Mouse (Mus musculus) Muller cell, postnatal 12 days (primary cell): Measurements from ENCODE around the gene Susd4.

Experiments
- DNase-seq: peaks from one replicate; pipeline ENCODE4 v3.0.0-alpha.2; 2015; ENCODE audit errors: inconsistent ontology term

Susd4 gene

GRCm38 (mm10) chr1:182787030-182787429 lies 23.4 kb downstream of the Susd4 start:
- DNase-seq: no peak

DNA sequence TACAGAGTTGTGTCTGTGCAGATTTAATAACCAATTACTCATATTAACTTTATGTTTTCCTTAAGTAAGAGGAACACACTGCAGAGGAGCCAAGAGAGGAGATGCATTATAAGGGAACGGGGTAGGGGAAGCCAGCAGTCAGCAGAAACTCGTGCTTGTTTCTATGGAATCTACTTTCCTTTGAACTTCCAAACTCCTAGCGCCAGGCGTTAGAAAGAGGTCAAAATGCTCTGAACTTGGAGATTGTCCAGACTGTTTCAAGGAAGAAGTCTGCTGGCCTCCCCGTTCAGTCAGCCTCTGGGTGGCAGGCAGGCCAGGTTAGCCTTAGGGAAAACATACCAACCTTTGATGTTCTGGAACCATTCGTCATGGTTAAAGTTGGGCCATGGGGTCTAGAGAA lies 25.2 kb downstream of the Susd4 start:
- no peak for DNase-seq

DNA sequence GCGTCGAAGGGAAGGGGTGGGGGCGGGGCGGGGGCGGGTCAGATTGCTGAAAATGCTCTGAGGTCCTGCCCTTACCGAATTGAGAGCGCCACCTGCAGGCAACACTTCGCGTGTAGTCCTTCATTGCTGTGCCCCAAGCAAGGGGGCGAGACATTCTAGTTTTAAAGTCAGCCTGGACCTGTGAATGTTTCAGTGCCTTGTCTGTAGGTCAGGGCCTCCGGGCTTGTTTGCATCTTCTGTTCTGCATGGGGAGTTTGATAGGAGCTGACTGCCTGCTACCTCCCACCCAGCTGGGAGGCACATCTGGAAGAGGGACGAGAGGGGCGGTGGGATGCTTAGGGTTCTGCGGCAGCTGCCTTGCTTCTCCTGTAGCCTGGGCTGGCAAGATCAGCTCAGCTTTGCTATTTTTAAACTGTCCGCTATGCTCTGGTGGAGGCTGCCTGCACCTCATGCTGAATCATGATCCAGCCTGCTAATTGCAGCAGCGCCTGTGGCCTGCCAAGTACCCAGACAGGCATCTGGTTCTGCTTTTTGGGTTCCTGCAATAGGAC lies 28.9 kb downstream of the Susd4 start:
- peak; percentile 43 for DNase-seq

GRCm38 (mm10) chr1:182794221-182794620 lies 30.6 kb downstream of the Susd4 start:
- DNase-seq: no peak

- DNase-seq: no peak
Measured at GRCm38 (mm10) chr1:182794628-182795027, 31.0 kb downstream of the Susd4 start.

DNA sequence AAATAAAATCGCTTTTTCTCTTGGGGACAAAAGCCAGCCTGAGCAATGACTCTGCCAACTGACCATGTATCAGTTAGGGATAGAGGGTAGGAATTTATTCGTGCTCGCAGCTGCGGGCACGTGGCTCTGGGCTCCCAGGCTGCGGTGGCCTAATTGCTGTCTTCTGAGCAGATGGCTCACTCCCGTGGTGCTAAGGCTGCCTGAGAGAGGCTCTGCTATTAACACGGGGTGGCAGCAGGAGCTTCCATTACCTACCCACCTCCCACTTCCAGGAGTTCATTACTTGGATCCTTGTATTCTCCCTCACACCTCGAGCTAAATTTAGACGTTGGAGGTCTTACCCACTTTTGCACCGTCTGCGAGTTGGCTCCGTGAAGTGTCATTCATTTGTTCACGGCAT lies 33.4 kb downstream of the Susd4 start:
- peak; percentile 29 for DNase-seq

DNA sequence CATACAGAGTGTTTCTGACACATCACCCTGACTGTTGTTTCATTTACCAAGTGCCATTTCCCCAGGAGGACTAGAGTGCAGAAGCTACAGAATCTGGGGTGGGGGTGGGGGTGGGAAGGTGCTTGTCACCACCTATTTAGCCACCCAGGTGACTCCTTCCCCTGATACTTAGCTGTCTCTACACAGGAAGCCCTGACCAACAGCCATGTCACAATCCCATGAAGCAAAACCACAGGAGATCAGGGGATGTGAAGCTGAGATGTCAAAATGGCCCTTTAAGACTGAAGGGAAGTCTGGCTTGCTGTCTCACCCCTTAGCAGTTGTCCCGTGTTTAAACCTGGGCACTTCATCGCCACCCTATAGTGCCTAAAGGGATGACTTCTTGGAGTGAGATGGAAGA lies 37.9 kb downstream of the Susd4 start:
- no peak for DNase-seq

- no peak for DNase-seq
Measured at GRCm38 (mm10) chr1:182802891-182803290, 39.2 kb downstream of the Susd4 start.

- DNase-seq: peak; percentile 10
Measured at GRCm38 (mm10) chr1:182813991-182814390, 50.3 kb downstream of the Susd4 start.

GRCm38 (mm10) chr1:182814566-182814965 lies 50.9 kb downstream of the Susd4 start:
- no peak for DNase-seq

DNA sequence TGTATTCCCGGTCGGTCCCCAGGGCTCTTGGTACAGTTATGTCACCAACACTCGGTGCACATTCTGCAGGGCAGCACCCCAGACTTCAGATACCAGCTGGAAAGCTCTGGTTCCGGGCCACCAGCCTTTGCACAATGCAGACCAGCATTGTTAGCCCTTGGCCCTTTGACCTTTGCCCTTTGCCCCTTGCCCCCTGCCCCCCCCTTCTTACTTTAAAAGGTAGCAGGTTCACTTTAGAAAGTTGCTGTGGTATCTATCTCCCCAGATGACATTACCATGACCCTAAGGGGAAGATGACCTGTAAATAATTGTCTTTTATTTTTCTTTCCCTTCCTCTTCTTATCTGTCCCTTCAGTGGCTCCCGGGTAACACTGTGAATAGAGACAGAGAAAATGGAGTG lies 53.4 kb downstream of the Susd4 start:
- DNase-seq: no peak

DNA sequence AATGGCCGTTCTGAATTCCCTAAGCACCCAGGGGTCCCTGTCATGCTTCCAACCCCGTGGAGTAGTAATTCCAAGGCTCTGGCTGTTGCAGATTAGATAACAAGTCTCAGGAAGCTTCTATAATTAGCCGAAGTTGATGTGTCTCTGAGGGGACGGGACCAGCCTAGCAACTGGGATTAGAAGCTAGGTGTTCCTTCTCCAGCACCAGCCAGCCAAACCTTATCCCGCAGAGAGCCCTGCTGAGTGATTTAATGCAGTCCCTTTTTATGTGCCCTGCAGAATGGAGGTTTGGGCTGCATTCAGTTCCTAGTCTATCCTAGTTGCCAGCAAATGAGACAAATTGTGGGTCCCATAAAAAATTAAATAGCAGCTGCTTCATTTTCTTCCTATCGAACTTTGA lies 54.0 kb downstream of the Susd4 start:
- no peak for DNase-seq

GRCm38 (mm10) chr1:182818931-182819330 lies 55.3 kb downstream of the Susd4 start:
- no peak for DNase-seq

GRCm38 (mm10) chr1:182822729-182823128 lies 59.1 kb downstream of the Susd4 start:
- no peak for DNase-seq

DNA sequence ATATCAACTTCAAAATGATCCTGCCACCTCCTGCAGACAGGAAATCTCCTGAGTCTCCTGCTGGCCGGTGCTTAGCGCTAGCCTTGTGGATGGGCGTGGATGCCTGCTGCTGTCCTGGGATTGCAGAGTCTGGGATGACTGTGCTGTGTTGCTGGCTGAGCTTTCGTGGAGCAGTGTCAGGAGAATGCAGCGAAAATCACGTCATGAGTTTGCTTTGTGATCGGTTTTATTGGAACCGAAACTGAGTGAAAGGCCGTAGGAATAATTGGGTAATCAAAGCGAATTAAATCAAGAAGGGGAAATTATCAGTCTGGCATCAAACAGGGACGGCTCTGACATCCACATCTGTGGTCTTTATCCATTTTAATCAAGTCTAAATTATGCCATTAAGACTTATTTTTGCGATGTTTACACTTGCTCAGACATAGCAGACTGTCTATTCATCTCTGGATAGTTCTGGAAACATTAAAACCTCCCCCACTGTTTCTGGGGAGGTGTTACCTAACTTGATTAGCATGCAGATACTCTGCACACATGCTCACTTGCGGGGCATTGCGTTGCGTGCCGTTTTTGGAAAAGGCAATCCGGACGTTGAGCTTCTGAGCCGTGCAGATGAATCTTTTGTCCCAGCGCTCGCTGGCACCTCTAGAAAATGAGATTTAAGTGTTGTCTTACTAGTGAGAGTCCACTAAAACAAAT lies 60.2 kb downstream of the Susd4 start:
- DNase-seq: peak; percentile 24

- no peak for DNase-seq
Measured at GRCm38 (mm10) chr1:182826557-182826956, 62.9 kb downstream of the Susd4 start.

- DNase-seq: no peak
Measured at GRCm38 (mm10) chr1:182838061-182838460, 74.4 kb downstream of the Susd4 start.

- DNase-seq: peak; percentile 68
Measured at GRCm38 (mm10) chr1:182839332-182839929, 75.8 kb downstream of the Susd4 start.

GRCm38 (mm10) chr1:182840011-182840410 lies 76.4 kb downstream of the Susd4 start:
- peak; percentile 16 for DNase-seq

DNA sequence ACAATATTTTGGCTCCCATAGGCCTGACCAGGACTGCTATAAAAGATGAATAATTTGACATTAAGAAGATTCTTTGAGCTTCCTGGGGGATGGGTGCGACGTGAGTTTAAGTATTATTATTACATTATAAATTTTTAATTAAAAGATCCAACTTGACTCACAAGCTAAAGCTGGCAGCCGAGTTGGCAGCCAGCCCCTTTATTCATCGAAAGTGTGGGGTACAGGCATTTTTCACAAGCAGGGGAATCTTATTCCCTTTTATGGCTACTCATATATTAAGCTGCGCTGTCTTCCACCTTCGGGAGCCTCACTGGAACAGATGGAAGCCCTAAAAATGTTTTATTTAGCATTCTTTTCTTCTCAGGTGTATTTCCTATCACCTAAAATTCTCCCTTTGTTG lies 76.9 kb downstream of the Susd4 start:
- DNase-seq: no peak

DNA sequence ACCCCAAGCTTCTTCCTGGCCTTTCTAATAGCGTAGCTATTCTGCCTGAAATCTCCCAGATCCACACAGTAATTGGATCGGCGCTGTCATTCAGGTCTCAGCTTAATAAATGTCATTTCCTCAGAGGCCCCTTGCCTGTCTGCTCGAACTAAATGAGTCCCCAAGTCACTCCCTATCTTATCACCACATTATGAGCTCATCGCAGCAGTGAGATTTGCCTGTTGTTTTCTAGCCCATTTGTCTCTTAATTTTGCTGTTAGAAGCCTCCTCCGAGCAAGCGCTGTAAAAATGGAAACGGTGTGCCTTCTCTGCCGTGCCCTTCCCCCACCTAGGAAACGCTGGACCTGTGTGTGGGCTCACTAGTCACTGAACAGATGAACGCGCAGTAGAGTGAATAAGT lies 85.9 kb downstream of the Susd4 start:
- no peak for DNase-seq

DNA sequence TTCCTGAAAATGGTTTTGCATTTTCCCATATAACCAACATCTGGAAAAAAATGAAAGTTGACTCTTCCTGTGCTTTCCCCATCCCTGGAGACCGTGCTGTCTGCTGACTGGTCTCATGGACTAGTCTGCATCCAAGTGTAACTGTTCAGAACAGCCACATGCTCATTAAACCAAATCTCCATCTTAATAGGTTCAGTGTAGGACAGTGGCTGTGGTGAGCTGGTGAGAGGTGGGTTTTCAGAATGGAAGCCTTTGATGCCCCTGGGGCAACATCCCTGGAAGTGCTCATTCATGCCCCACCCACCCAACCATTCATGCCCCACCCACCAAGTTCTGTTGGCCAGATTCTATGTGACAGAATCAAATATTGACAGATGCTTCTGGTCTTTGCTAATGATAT lies 86.4 kb downstream of the Susd4 start:
- no peak for DNase-seq

- DNase-seq: no peak
Measured at GRCm38 (mm10) chr1:182852158-182852557, 88.5 kb downstream of the Susd4 start.
